Mouse (Mus musculus): ENCODE results near the gene Ppfibp1. TPM values are rescaled to one million over a fixed set of nuclear protein-coding genes. Genes with fewer than 3 reads are reported as not detected.
A peak's percentile ranks its signal among the peaks of the same experiment; 100 is the strongest.
"Not testable (repeated sequence)": the region's sequence is repeated elsewhere in the genome, so short reads cannot be mapped to it uniquely, and the experiment has no call there.

Gene Ppfibp1
- polyA plus RNA-seq, 1 experiment from 2014 or later = 50.5 TPM

- DNase-seq (ENCODE audit: low spot score) (no peak), ATAC-seq (no peak)
- Histone ChIP-seq H3K4me2 (replicated peaks; ENCODE audit: low read depth, low read length) (no peak overlapping the region), H3K36me3 (ENCODE audit: insufficient read depth, low read length) (no peaks in the 10 kb centered on the region), H3K4me1 (ENCODE audit: insufficient read depth, low read depth, low read length) (no peaks in the 10 kb centered on the region), H3K4me3 (ENCODE audit: low read depth, low read length) (no peak overlapping the region), H3K9ac (replicated peaks; ENCODE audit: low read depth) (no peak overlapping the region), H3K27me3 (replicated peaks; ENCODE audit: insufficient read depth, low read length) (no peaks in the 10 kb centered on the region), H3K27ac (ENCODE audit: low read length) (no peak overlapping the region), H3K9me3 (ENCODE audit: low read length) (no peaks in the 10 kb centered on the region)
- WGBS = 71% methylated on average over 3 of the region's 3 CpGs
- TF ChIP-seq EP300 (IDR thresholded peaks at IDR 0.05) (no peak), CTCF (IDR thresholded peaks at IDR 0.05) (no peak)
Observed at GRCm38 (mm10) chr6:146848281-146848680, 40.0 kb upstream of the Ppfibp1 start.

- DNase-seq (ENCODE audit: low spot score) (no peak), ATAC-seq (no peak)
- Histone ChIP-seq H3K27me3 (replicated peaks; ENCODE audit: insufficient read depth, low read length) (no peaks in the 10 kb centered on the region), H3K4me2 (replicated peaks; ENCODE audit: low read depth, low read length) (no peak within 1 kb of the TSS), H3K4me1 (ENCODE audit: insufficient read depth, low read depth, low read length) (no peaks in the 10 kb centered on the region), H3K36me3 (ENCODE audit: insufficient read depth, low read length) (no peaks in the 10 kb centered on the region), H3K27ac (ENCODE audit: low read length) (no peak within 1 kb of the TSS), H3K9me3 (ENCODE audit: low read length) (no peaks in the 10 kb centered on the region), H3K9ac (replicated peaks; ENCODE audit: low read depth) (no peak within 1 kb of the TSS), H3K4me3 (ENCODE audit: low read depth, low read length) (no peak within 1 kb of the TSS)
- TF ChIP-seq CTCF (IDR thresholded peaks at IDR 0.05) = no peak
- no peak for TF ChIP-seq EP300 (IDR thresholded peaks at IDR 0.05)
- 83% methylated on average over 4 of the region's 4 CpGs for WGBS
Observed at GRCm38 (mm10) chr6:146850050-146850449, 38.2 kb upstream of the Ppfibp1 start, which contains the start of gene Smco2. Gene Smco2, plus strand, starts transcription at chr6:146850104.

GRCm38 (mm10) chr6:146851916-146852315, 36.4 kb upstream of the Ppfibp1 start:
- ATAC-seq (peak; percentile 63), DNase-seq (ENCODE audit: low spot score) (peak; percentile 56)
- 62% methylated on average over 3 of the region's 3 CpGs for WGBS
- no peaks in the 10 kb centered on the region for H3K4me1 ChIP-seq (ENCODE audit: insufficient read depth, low read depth, low read length)
- no peaks in the 10 kb centered on the region for H3K9me3 ChIP-seq (ENCODE audit: low read length)
- H3K4me3 ChIP-seq (ENCODE audit: low read depth, low read length) = no peak overlapping the region
- H3K27me3 ChIP-seq (replicated peaks; ENCODE audit: insufficient read depth, low read length) = no peaks in the 10 kb centered on the region
- no peak for TF ChIP-seq EP300 (IDR thresholded peaks at IDR 0.05)
- no peak for TF ChIP-seq CTCF (IDR thresholded peaks at IDR 0.05)
- H3K9ac ChIP-seq (replicated peaks; ENCODE audit: low read depth) = no peak overlapping the region
- no peak overlapping the region for H3K4me2 ChIP-seq (replicated peaks; ENCODE audit: low read depth, low read length)
- no peaks in the 10 kb centered on the region for H3K36me3 ChIP-seq (ENCODE audit: insufficient read depth, low read length)
- H3K27ac ChIP-seq (ENCODE audit: low read length) = no peak overlapping the region

GRCm38 (mm10) chr6:146852739-146853138, 35.5 kb upstream of the Ppfibp1 start:
- Histone ChIP-seq H3K27ac (ENCODE audit: low read length) (no peak overlapping the region), H3K4me1 (ENCODE audit: insufficient read depth, low read depth, low read length) (no peaks in the 10 kb centered on the region), H3K9me3 (ENCODE audit: low read length) (no peaks in the 10 kb centered on the region), H3K4me2 (replicated peaks; ENCODE audit: low read depth, low read length) (no peak overlapping the region), H3K36me3 (ENCODE audit: insufficient read depth, low read length) (no peaks in the 10 kb centered on the region), H3K27me3 (replicated peaks; ENCODE audit: insufficient read depth, low read length) (no peaks in the 10 kb centered on the region), H3K9ac (replicated peaks; ENCODE audit: low read depth) (no peak overlapping the region), H3K4me3 (ENCODE audit: low read depth, low read length) (no peak overlapping the region)
- TF ChIP-seq CTCF (IDR thresholded peaks at IDR 0.05) = no peak
- TF ChIP-seq EP300 (IDR thresholded peaks at IDR 0.05) = no peak
- no peak for ATAC-seq
- peak; percentile 70 for DNase-seq (ENCODE audit: low spot score)
- 46% methylated on average over 4 of the region's 4 CpGs for WGBS

- Histone ChIP-seq H3K27me3 (replicated peaks; ENCODE audit: insufficient read depth, low read length) (no peaks in the 10 kb centered on the region), H3K9ac (replicated peaks; ENCODE audit: low read depth) (no peak overlapping the region), H3K27ac (ENCODE audit: low read length) (no peak overlapping the region), H3K4me1 (ENCODE audit: insufficient read depth, low read depth, low read length) (no peaks in the 10 kb centered on the region), H3K36me3 (ENCODE audit: insufficient read depth, low read length) (no peaks in the 10 kb centered on the region), H3K4me3 (ENCODE audit: low read depth, low read length) (no peak overlapping the region), H3K9me3 (ENCODE audit: low read length) (no peaks in the 10 kb centered on the region), H3K4me2 (replicated peaks; ENCODE audit: low read depth, low read length) (no peak overlapping the region)
- ATAC-seq (0 out of 2 replicates have a peak, but pooled peaks have one; percentile 28), DNase-seq (ENCODE audit: low spot score) (no peak)
- TF ChIP-seq CTCF (IDR thresholded peaks at IDR 0.05) = no peak
- TF ChIP-seq EP300 (IDR thresholded peaks at IDR 0.05) = no peak
- WGBS = 94% methylated on average over 9 of the region's 9 CpGs
Observed at GRCm38 (mm10) chr6:146855185-146855584, 33.1 kb upstream of the Ppfibp1 start.

DNA sequence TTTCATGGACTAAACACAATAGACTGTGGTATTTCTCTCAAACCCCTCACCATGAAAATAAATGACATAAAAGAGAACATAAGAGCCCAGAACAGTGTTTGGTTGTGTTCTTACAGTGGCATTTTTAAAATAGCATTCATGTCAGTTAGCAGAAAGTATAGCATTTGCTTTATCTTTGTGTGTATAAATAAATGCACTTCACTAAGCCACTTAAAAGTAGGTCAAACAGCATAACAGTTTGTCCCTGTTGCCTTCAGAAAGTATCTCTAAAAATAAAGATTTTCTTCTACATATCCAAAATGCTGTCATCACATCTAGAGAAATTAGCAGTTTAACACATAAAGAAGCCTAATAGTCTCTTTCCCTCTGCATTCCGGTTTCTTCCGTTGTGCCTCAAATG, 30.9 kb upstream of the Ppfibp1 start:
- Histone ChIP-seq H3K36me3 (ENCODE audit: insufficient read depth, low read length) (no peaks in the 10 kb centered on the region), H3K9ac (replicated peaks; ENCODE audit: low read depth) (no peak overlapping the region), H3K9me3 (ENCODE audit: low read length) (no peaks in the 10 kb centered on the region), H3K27ac (ENCODE audit: low read length) (no peak overlapping the region), H3K27me3 (replicated peaks; ENCODE audit: insufficient read depth, low read length) (no peaks in the 10 kb centered on the region), H3K4me2 (replicated peaks; ENCODE audit: low read depth, low read length) (no peak overlapping the region), H3K4me3 (ENCODE audit: low read depth, low read length) (no peak overlapping the region), H3K4me1 (ENCODE audit: insufficient read depth, low read depth, low read length) (no peaks in the 10 kb centered on the region)
- 67% methylated on average over 2 of the region's 2 CpGs for WGBS
- ATAC-seq (no peak), DNase-seq (ENCODE audit: low spot score) (no peak)
- no peak for TF ChIP-seq CTCF (IDR thresholded peaks at IDR 0.05)
- TF ChIP-seq EP300 (IDR thresholded peaks at IDR 0.05) = no peak

DNA sequence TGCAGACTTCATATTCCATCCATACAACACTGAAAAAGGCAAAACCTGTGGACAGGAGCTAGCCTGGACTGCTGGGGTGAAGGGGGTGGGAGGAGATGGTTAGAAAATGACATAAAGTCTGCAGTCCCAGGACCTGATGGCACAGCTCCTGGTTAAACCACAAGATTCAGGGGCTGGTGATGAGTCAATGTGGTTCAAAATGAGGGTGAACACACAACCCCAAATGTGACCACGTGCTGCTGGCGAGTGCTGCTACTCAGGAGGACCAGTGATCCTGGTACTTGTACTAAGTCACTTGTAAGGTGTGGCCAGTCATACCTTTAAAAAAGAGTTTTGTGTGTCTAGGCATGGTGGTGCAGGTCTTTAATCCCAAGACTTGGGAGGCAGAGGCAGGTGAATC, 25.1 kb upstream of the Ppfibp1 start:
- H3K4me3 ChIP-seq (ENCODE audit: low read depth, low read length) = no peak overlapping the region
- H3K27ac ChIP-seq (ENCODE audit: low read length) = no peak overlapping the region
- no peaks in the 10 kb centered on the region for H3K27me3 ChIP-seq (replicated peaks; ENCODE audit: insufficient read depth, low read length)
- H3K9me3 ChIP-seq (ENCODE audit: low read length) = no peaks in the 10 kb centered on the region
- no peak for TF ChIP-seq CTCF (IDR thresholded peaks at IDR 0.05)
- no peak for TF ChIP-seq EP300 (IDR thresholded peaks at IDR 0.05)
- DNase-seq (ENCODE audit: low spot score) (no peak), ATAC-seq (no peak)
- H3K36me3 ChIP-seq (ENCODE audit: insufficient read depth, low read length) = no peaks in the 10 kb centered on the region
- H3K4me2 ChIP-seq (replicated peaks; ENCODE audit: low read depth, low read length) = no peak overlapping the region
- no peaks in the 10 kb centered on the region for H3K4me1 ChIP-seq (ENCODE audit: insufficient read depth, low read depth, low read length)
- 90% methylated on average over 2 of the region's 2 CpGs for WGBS
- no peak overlapping the region for H3K9ac ChIP-seq (replicated peaks; ENCODE audit: low read depth)

- not testable (repeated sequence) for DNase-seq (ENCODE audit: low spot score); ATAC-seq; H3K27me3 ChIP-seq (replicated peaks; ENCODE audit: insufficient read depth, low read length); H3K36me3 ChIP-seq (ENCODE audit: insufficient read depth, low read length); H3K9me3 ChIP-seq (ENCODE audit: low read length); H3K4me1 ChIP-seq (ENCODE audit: insufficient read depth, low read depth, low read length); H3K27ac ChIP-seq (ENCODE audit: low read length); H3K4me2 ChIP-seq (replicated peaks; ENCODE audit: low read depth, low read length); H3K4me3 ChIP-seq (ENCODE audit: low read depth, low read length); H3K9ac ChIP-seq (replicated peaks; ENCODE audit: low read depth)
- WGBS = 91% methylated on average over 2 of the region's 5 CpGs
Observed at GRCm38 (mm10) chr6:146864370-146864769, 23.9 kb upstream of the Ppfibp1 start.
